Mouse (Mus musculus) lung, embryonic 14.5 days (tissue): ENCODE measurements around the gene Gpt2. TPM values are rescaled to one million over a fixed set of nuclear protein-coding genes. Genes with fewer than 3 reads are reported as not detected.

Experiments
- ATAC-seq: fragments of 200-750 bp; cut with Nextera tagmentation; 2 replicates; pipeline ENCODE4 v1.8.0; 2017; ENCODE audit warnings: mild to moderate bottlenecking, moderate TSS enrichment, moderate library complexity; ENCODE audit not compliant: insufficient read depth
- DNase-seq: peaks from one replicate; pipeline ENCODE4 v3.0.0-alpha.2; 2015
- H3K27ac ChIP-seq: fragments of 300-500 bp; sonication (generic); 2 replicates; pipeline ENCODE4 v1.5.1; 2014; ENCODE audit warnings: low read depth, mild to moderate bottlenecking, moderate library complexity
- H3K27me3 ChIP-seq: fragments of 300-500 bp; sonication (generic); 2 replicates; pipeline ENCODE4 v1.6.1; 2014; ENCODE audit warnings: low read length, control low read depth; ENCODE audit not compliant: insufficient read depth
- H3K36me3 ChIP-seq: fragments of 300-500 bp; sonication (generic); 2 replicates; pipeline ENCODE4 v1.6.1; 2014; ENCODE audit warnings: control low read depth; ENCODE audit not compliant: insufficient read depth
- H3K4me1 ChIP-seq: fragments of 300-500 bp; sonication (generic); 2 replicates; pipeline ENCODE4 v1.6.1; 2014; ENCODE audit warnings: antibody characterized with exemption, control low read depth; ENCODE audit not compliant: insufficient read depth
- H3K4me2 ChIP-seq: fragments of 300-500 bp; sonication (generic); 2 replicates; pipeline ENCODE4 v1.6.1; 2014; ENCODE audit warnings: mild to moderate bottlenecking
- H3K4me3 ChIP-seq: fragments of 300-500 bp; sonication (generic); 2 replicates; pipeline ENCODE4 v1.5.1; 2014; ENCODE audit warnings: low read depth, low read length
- H3K9ac ChIP-seq: fragments of 300-500 bp; sonication (generic); 2 replicates; pipeline ENCODE4 v1.6.1; 2014
- H3K9me3 ChIP-seq: fragments of 300-500 bp; sonication (generic); 2 replicates; pipeline ENCODE4 v1.6.1; 2016; ENCODE audit warnings: low read depth, low read length, control low read depth
- CTCF ChIP-seq: IDR thresholded peaks from 2 replicates; pipeline ENCODE4 v1.5.1; 2016; ENCODE audit warnings: antibody characterized with exemption, low read depth
- WGBS: fragments of 180-500 bp; shearing (Covaris S2); extraction: QIAGEN DNeasy Blood & Tissue Kit; methylation state at CpG from one replicate; pipeline ENCODE4 v1.1.7; 2014; 5-methylcytosine and 5-hydroxymethylcytosine counted together
- polyA plus RNA-seq: library from polyadenylated mRNA; unstranded; fragments of >200 nt; fragmentation: Nextera tagmentation; extraction: Ambion mirVana; gene quantifications from 2 replicates; pipeline ENCODE4 v1.2.1, GENCODE M21; 2014

The Gpt2 gene
- polyA plus RNA-seq, 1 experiment from 2014 or later: 24.5 TPM

- Histone ChIP-seq H3K9ac (no peak overlapping the region), H3K36me3 (0 out of 2 replicates have a peak, but pooled peaks cover 4% of the 10 kb centered on the region), H3K4me1 (0 out of 2 replicates have a peak, but pooled peaks cover 7% of the 10 kb centered on the region), H3K27ac (no peak overlapping the region), H3K27me3 (no peaks in the 10 kb centered on the region), H3K9me3 (no peaks in the 10 kb centered on the region), H3K4me3 (no peak overlapping the region), H3K4me2 (no peak overlapping the region)
- ATAC-seq (peak; percentile 39; the same call in 1 of the 2 replicates), DNase-seq (no peak)
- TF ChIP-seq CTCF: no peak
- 80% methylated on average over 10 of the region's 10 CpGs for WGBS
These were observed 8.1 kb downstream of the Gpt2 start for GRCm38 (mm10) chr8:85500460-85500859.

- 0 out of 2 replicates have a peak, but pooled peaks cover 4% of the 10 kb centered on the region for H3K36me3 ChIP-seq
- no peak overlapping the region for H3K4me2 ChIP-seq
- no peak overlapping the region for H3K9ac ChIP-seq
- H3K27me3 ChIP-seq: no peaks in the 10 kb centered on the region
- H3K4me1 ChIP-seq: 0 out of 2 replicates have a peak, but pooled peaks cover 7% of the 10 kb centered on the region
- no peak overlapping the region for H3K27ac ChIP-seq
- ATAC-seq (peak; percentile 56; the same call in 1 of the 2 replicates), DNase-seq (peak; percentile 76)
- H3K4me3 ChIP-seq: no peak overlapping the region
- WGBS: 74% methylated on average over 11 of the region's 11 CpGs
- H3K9me3 ChIP-seq: no peaks in the 10 kb centered on the region
- TF ChIP-seq CTCF: no peak
These were observed 8.7 kb downstream of the Gpt2 start for GRCm38 (mm10) chr8:85500955-85501685.

GRCm38 (mm10) chr8:85502381-85502780 is 10.0 kb downstream of the Gpt2 start:
- ATAC-seq: no peak
- Histone ChIP-seq H3K9me3 (no peaks in the 10 kb centered on the region), H3K9ac (no peak overlapping the region), H3K4me3 (no peak overlapping the region), H3K4me2 (no peak overlapping the region), H3K27me3 (no peaks in the 10 kb centered on the region), H3K36me3 (0 out of 2 replicates have a peak, but pooled peaks cover 8% of the 10 kb centered on the region), H3K27ac (no peak overlapping the region), H3K4me1 (0 out of 2 replicates have a peak, but pooled peaks cover 7% of the 10 kb centered on the region)
- DNase-seq: no peak
- TF ChIP-seq CTCF: no peak
- WGBS: 63% methylated on average over 2 of the region's 2 CpGs

GRCm38 (mm10) chr8:85503065-85503464 is 10.7 kb downstream of the Gpt2 start:
- Histone ChIP-seq H3K9ac (no peak overlapping the region), H3K9me3 (no peaks in the 10 kb centered on the region), H3K27ac (no peak overlapping the region), H3K4me3 (no peak overlapping the region), H3K36me3 (peaks cover 15% of the 10 kb centered on the region; the same call in 1 of the 2 replicates), H3K27me3 (no peaks in the 10 kb centered on the region), H3K4me1 (0 out of 2 replicates have a peak, but pooled peaks cover 7% of the 10 kb centered on the region), H3K4me2 (no peak overlapping the region)
- TF ChIP-seq CTCF: no peak
- DNase-seq (no peak), ATAC-seq (no peak)
- WGBS: 57% methylated on average over 3 of the region's 3 CpGs

GRCm38 (mm10) chr8:85504704-85505103 is 12.3 kb downstream of the Gpt2 start:
- no peak overlapping the region for H3K27ac ChIP-seq
- H3K4me3 ChIP-seq: no peak overlapping the region
- H3K4me2 ChIP-seq: no peak overlapping the region
- ATAC-seq (no peak), DNase-seq (no peak)
- no peak overlapping the region for H3K9ac ChIP-seq
- H3K27me3 ChIP-seq: no peaks in the 10 kb centered on the region
- H3K9me3 ChIP-seq: no peaks in the 10 kb centered on the region
- H3K4me1 ChIP-seq: 0 out of 2 replicates have a peak, but pooled peaks cover 7% of the 10 kb centered on the region
- no peak for TF ChIP-seq CTCF
- H3K36me3 ChIP-seq: peaks cover 26% of the 10 kb centered on the region; the same call in 1 of the 2 replicates
- 89% methylated on average over 6 of the region's 6 CpGs for WGBS

- no peak for TF ChIP-seq CTCF
- H3K9me3 ChIP-seq: no peaks in the 10 kb centered on the region
- H3K4me2 ChIP-seq: no peak overlapping the region
- no peaks in the 10 kb centered on the region for H3K4me1 ChIP-seq
- no peak overlapping the region for H3K9ac ChIP-seq
- 79% methylated on average over 4 of the region's 4 CpGs for WGBS
- H3K4me3 ChIP-seq: no peak overlapping the region
- ATAC-seq: no peak
- H3K27ac ChIP-seq: no peak overlapping the region
- DNase-seq: no peak
- H3K36me3 ChIP-seq: peaks cover 44% of the 10 kb centered on the region; the same call in 1 of the 2 replicates
- H3K27me3 ChIP-seq: no peaks in the 10 kb centered on the region
These were observed 14.2 kb downstream of the Gpt2 start for GRCm38 (mm10) chr8:85506620-85507019.

- Histone ChIP-seq H3K4me1 (no peaks in the 10 kb centered on the region), H3K9me3 (no peaks in the 10 kb centered on the region), H3K9ac (no peak overlapping the region), H3K27ac (no peak overlapping the region), H3K4me2 (no peak overlapping the region), H3K4me3 (no peak overlapping the region), H3K36me3 (peaks cover 59% of the 10 kb centered on the region), H3K27me3 (no peaks in the 10 kb centered on the region)
- 76% methylated on average over 4 of the region's 4 CpGs for WGBS
- DNase-seq (no peak), ATAC-seq (no peak)
- TF ChIP-seq CTCF: no peak
These were observed 16.3 kb downstream of the Gpt2 start for GRCm38 (mm10) chr8:85508661-85509060.
